Mouse (Mus musculus): ENCODE results near the gene Exog.

- TF ChIP-seq GATA1 (IDR thresholded peaks at IDR 0.05; ENCODE audit: borderline replicate concordance, low read length), result no peak
- no peak for TF ChIP-seq FLI1 (IDR thresholded peaks at IDR 0.05; ENCODE audit: low read length)
Observed at GRCm38 (mm10) chr9:119512993-119513392, 68.2 kb downstream of the Exog start.
